Mouse (Mus musculus): ENCODE results near the gene Upk3b. TPM values are rescaled to one million over a fixed set of nuclear protein-coding genes. Genes with fewer than 3 reads are reported as not detected.
A peak's percentile ranks its signal among the peaks of the same experiment; 100 is the strongest.

Upk3b gene
- polyA plus RNA-seq, 1 experiment from 2014 or later = 35.7 TPM

GRCm38 (mm10) chr5:135996162-135996561, 42.1 kb upstream of the Upk3b start:
- Histone ChIP-seq H3K36me3 (ENCODE audit: insufficient read depth, low read length) (no peaks in the 10 kb centered on the region), H3K4me3 (ENCODE audit: low read depth, low read length) (no peak overlapping the region), H3K27ac (ENCODE audit: low read length) (no peak overlapping the region), H3K27me3 (replicated peaks; ENCODE audit: insufficient read depth, low read length) (no peaks in the 10 kb centered on the region), H3K4me2 (replicated peaks; ENCODE audit: low read depth, low read length) (no peak overlapping the region), H3K4me1 (ENCODE audit: insufficient read depth, low read depth, low read length) (0 out of 2 replicates have a peak, but pooled peaks cover 4% of the 10 kb centered on the region), H3K9me3 (ENCODE audit: low read length) (no peaks in the 10 kb centered on the region), H3K9ac (replicated peaks; ENCODE audit: low read depth) (no peak overlapping the region)
- no peak for DNase-seq (ENCODE audit: low spot score)
- TF ChIP-seq EP300 (IDR thresholded peaks at IDR 0.05) = no peak
- TF ChIP-seq CTCF (IDR thresholded peaks at IDR 0.05) = no peak
- WGBS = 70% methylated on average over 8 of the region's 8 CpGs
- ATAC-seq = no peak

- ATAC-seq (no peak), DNase-seq (ENCODE audit: low spot score) (no peak)
- Histone ChIP-seq H3K27ac (ENCODE audit: low read length) (no peak overlapping the region), H3K9me3 (ENCODE audit: low read length) (no peaks in the 10 kb centered on the region), H3K27me3 (replicated peaks; ENCODE audit: insufficient read depth, low read length) (no peaks in the 10 kb centered on the region), H3K36me3 (ENCODE audit: insufficient read depth, low read length) (no peaks in the 10 kb centered on the region), H3K4me3 (ENCODE audit: low read depth, low read length) (no peak overlapping the region), H3K4me1 (ENCODE audit: insufficient read depth, low read depth, low read length) (no peaks in the 10 kb centered on the region), H3K4me2 (replicated peaks; ENCODE audit: low read depth, low read length) (no peak overlapping the region), H3K9ac (replicated peaks; ENCODE audit: low read depth) (no peak overlapping the region)
- WGBS = 86% methylated on average over 6 of the region's 6 CpGs
- no peak for TF ChIP-seq EP300 (IDR thresholded peaks at IDR 0.05)
- TF ChIP-seq CTCF (IDR thresholded peaks at IDR 0.05) = no peak
These were observed 37.1 kb upstream of the Upk3b start for GRCm38 (mm10) chr5:136001222-136001621.

GRCm38 (mm10) chr5:136002325-136002724, 36.0 kb upstream of the Upk3b start:
- peak; percentile 88 for ATAC-seq
- H3K9me3 ChIP-seq (ENCODE audit: low read length) = no peaks in the 10 kb centered on the region
- H3K4me3 ChIP-seq (ENCODE audit: low read depth, low read length) = no peak overlapping the region
- no peak overlapping the region for H3K4me2 ChIP-seq (replicated peaks; ENCODE audit: low read depth, low read length)
- TF ChIP-seq CTCF (IDR thresholded peaks at IDR 0.05) (no peak), EP300 (IDR thresholded peaks at IDR 0.05) (no peak; the same call in 1 of the 2 replicates)
- 51% methylated on average over 2 of the region's 2 CpGs for WGBS
- H3K27ac ChIP-seq (ENCODE audit: low read length) = peak overlapping the region; percentile 17; the same call in 1 of the 2 replicates
- peak; percentile 77 for DNase-seq (ENCODE audit: low spot score)
- no peaks in the 10 kb centered on the region for H3K27me3 ChIP-seq (replicated peaks; ENCODE audit: insufficient read depth, low read length)
- no peak overlapping the region for H3K9ac ChIP-seq (replicated peaks; ENCODE audit: low read depth)
- no peaks in the 10 kb centered on the region for H3K36me3 ChIP-seq (ENCODE audit: insufficient read depth, low read length)
- H3K4me1 ChIP-seq (ENCODE audit: insufficient read depth, low read depth, low read length) = no peaks in the 10 kb centered on the region

GRCm38 (mm10) chr5:136002751-136003151, 35.5 kb upstream of the Upk3b start:
- Histone ChIP-seq H3K27ac (ENCODE audit: low read length) (peak overlapping the region; percentile 17; the same call in 1 of the 2 replicates), H3K9me3 (ENCODE audit: low read length) (no peaks in the 10 kb centered on the region), H3K4me1 (ENCODE audit: insufficient read depth, low read depth, low read length) (no peaks in the 10 kb centered on the region), H3K4me3 (ENCODE audit: low read depth, low read length) (no peak overlapping the region), H3K9ac (replicated peaks; ENCODE audit: low read depth) (no peak overlapping the region), H3K4me2 (replicated peaks; ENCODE audit: low read depth, low read length) (no peak overlapping the region), H3K36me3 (ENCODE audit: insufficient read depth, low read length) (no peaks in the 10 kb centered on the region), H3K27me3 (replicated peaks; ENCODE audit: insufficient read depth, low read length) (no peaks in the 10 kb centered on the region)
- DNase-seq (ENCODE audit: low spot score) (no peak), ATAC-seq (0 out of 2 replicates have a peak, but pooled peaks have one; percentile 10)
- TF ChIP-seq EP300 (IDR thresholded peaks at IDR 0.05) (no peak), CTCF (IDR thresholded peaks at IDR 0.05) (no peak)
- 35% methylated on average over 3 of the region's 3 CpGs for WGBS

GRCm38 (mm10) chr5:136004537-136004936, 33.8 kb upstream of the Upk3b start:
- H3K27me3 ChIP-seq (replicated peaks; ENCODE audit: insufficient read depth, low read length) = no peaks in the 10 kb centered on the region
- no peaks in the 10 kb centered on the region for H3K9me3 ChIP-seq (ENCODE audit: low read length)
- DNase-seq (ENCODE audit: low spot score) (no peak), ATAC-seq (no peak)
- H3K4me2 ChIP-seq (replicated peaks; ENCODE audit: low read depth, low read length) = no peak overlapping the region
- no peak overlapping the region for H3K9ac ChIP-seq (replicated peaks; ENCODE audit: low read depth)
- 84% methylated on average over 4 of the region's 4 CpGs for WGBS
- H3K4me3 ChIP-seq (ENCODE audit: low read depth, low read length) = no peak overlapping the region
- no peak overlapping the region for H3K27ac ChIP-seq (ENCODE audit: low read length)
- H3K4me1 ChIP-seq (ENCODE audit: insufficient read depth, low read depth, low read length) = no peaks in the 10 kb centered on the region
- no peaks in the 10 kb centered on the region for H3K36me3 ChIP-seq (ENCODE audit: insufficient read depth, low read length)
- TF ChIP-seq EP300 (IDR thresholded peaks at IDR 0.05) (no peak), CTCF (IDR thresholded peaks at IDR 0.05) (no peak)

GRCm38 (mm10) chr5:136007745-136008144, 30.6 kb upstream of the Upk3b start:
- no peak for TF ChIP-seq EP300 (IDR thresholded peaks at IDR 0.05)
- no peak for TF ChIP-seq CTCF (IDR thresholded peaks at IDR 0.05)

More at GRCm38 (mm10) chr5:136007745-136008144, 30.6 kb upstream of the Upk3b start:
- Histone ChIP-seq H3K27ac (ENCODE audit: low read length) (no peak overlapping the region), H3K27me3 (replicated peaks; ENCODE audit: insufficient read depth, low read length) (no peaks in the 10 kb centered on the region), H3K9ac (replicated peaks; ENCODE audit: low read depth) (no peak overlapping the region), H3K4me3 (ENCODE audit: low read depth, low read length) (no peak overlapping the region), H3K36me3 (ENCODE audit: insufficient read depth, low read length) (peaks cover 9% of the 10 kb centered on the region; the same call in 1 of the 2 replicates), H3K4me2 (replicated peaks; ENCODE audit: low read depth, low read length) (no peak overlapping the region), H3K9me3 (ENCODE audit: low read length) (no peaks in the 10 kb centered on the region), H3K4me1 (ENCODE audit: insufficient read depth, low read depth, low read length) (no peaks in the 10 kb centered on the region)
- DNase-seq (ENCODE audit: low spot score) (no peak), ATAC-seq (0 out of 2 replicates have a peak, but pooled peaks have one; percentile 17)
- 66% methylated on average over 7 of the region's 7 CpGs for WGBS

Measured in lung, postnatal 0 days (tissue).